ENCODE assay signal across 8 mouse cellular contexts in genomic region chr9:15710821-15711565, GRCm38 (mm10). TPM values are rescaled to one million over a fixed set of nuclear protein-coding genes. Genes with fewer than 3 reads are reported as not detected.
DNase-seq lines count a peak whose midpoint lies in the region; ATAC-seq and TF ChIP-seq lines count a peak whose summit lies in the region.

No protein-coding gene starts in this region.

- H3K4me1 ChIP-seq in kidney, embryonic 14.5 days (ENCODE audit: control insufficient read depth, insufficient read depth, low read length) = peaks cover 13% of the 10 kb centered on the region; the same call in 1 of the 2 replicates
- no peaks in the 10 kb centered on the region; the same call in 1 of the 2 replicates for H3K4me1 ChIP-seq in embryonic facial prominence, embryonic 14.5 days (ENCODE audit: control insufficient read depth, insufficient read depth, low read length)
- H3K4me1 ChIP-seq in hindbrain, embryonic 14.5 days (replicated peaks; ENCODE audit: control insufficient read depth, insufficient read depth, low read length) = peaks cover 26% of the 10 kb centered on the region
- peaks cover 9% of the 10 kb centered on the region; the same call in 1 of the 2 replicates for H3K4me1 ChIP-seq in midbrain, postnatal 0 days (ENCODE audit: insufficient read depth, low read length)

- no peak overlapping the region for H3K9ac ChIP-seq in kidney, embryonic 14.5 days (ENCODE audit: low read depth, low read length)
- no peak overlapping the region for H3K9ac ChIP-seq in embryonic facial prominence, embryonic 14.5 days (ENCODE audit: low read depth, low read length)
- H3K9ac ChIP-seq in hindbrain, embryonic 14.5 days = no peak overlapping the region; the same call in 1 of the 2 replicates
- no peak overlapping the region for H3K9ac ChIP-seq in midbrain, postnatal 0 days (replicated peaks; ENCODE audit: low read length, poor library complexity, severe bottlenecking)

- DNase-seq in kidney, adult 11 months = no peak
- no peak for DNase-seq in embryonic facial prominence, embryonic 14.5 days (ENCODE audit: low spot score)
- DNase-seq in hindbrain, embryonic 14.5 days (ENCODE audit: low spot score) = no peak
- no peak for DNase-seq in midbrain, postnatal 0 days (ENCODE audit: low spot score)
- DNase-seq in natural killer cell, adult 2 months (ENCODE audit: low spot score in 2 of 2) = no peak
- no peak for DNase-seq in gastrocnemius, adult 18-20 months (ENCODE audit: low spot score)
- DNase-seq in embryo, embryonic 9.5 days (ENCODE audit: extremely low spot score) = no peak

- no peak overlapping the region for H3K27ac ChIP-seq in kidney, embryonic 14.5 days (ENCODE audit: low read depth, low read length)
- no peak overlapping the region for H3K27ac ChIP-seq in embryonic facial prominence, embryonic 14.5 days (replicated peaks; ENCODE audit: low read depth, low read length)
- no peak overlapping the region for H3K27ac ChIP-seq in hindbrain, embryonic 14.5 days
- H3K27ac ChIP-seq in midbrain, postnatal 0 days (ENCODE audit: low read depth, low read length) = no peak overlapping the region

- no peak for TF ChIP-seq CTCF in midbrain, postnatal 0 days (IDR thresholded peaks at IDR 0.05)

- H3K4me3 ChIP-seq in kidney, embryonic 14.5 days (ENCODE audit: low read length) = peak overlapping the region; percentile 67; the same call in 1 of the 2 replicates
- H3K4me3 ChIP-seq in embryonic facial prominence, embryonic 14.5 days (ENCODE audit: low read depth, low read length) = peak overlapping the region; percentile 76; the same call in 1 of the 2 replicates
- peak overlapping the region; percentile 79; the same call in 1 of the 2 replicates for H3K4me3 ChIP-seq in hindbrain, embryonic 14.5 days (replicated peaks; ENCODE audit: low read length)
- H3K4me3 ChIP-seq in midbrain, postnatal 0 days (ENCODE audit: low read depth, low read length) = peak overlapping the region; percentile 70; the same call in 1 of the 2 replicates

- H3K27me3 ChIP-seq in kidney, embryonic 14.5 days (ENCODE audit: control insufficient read depth, insufficient read depth, low read length) = no peaks in the 10 kb centered on the region
- no peaks in the 10 kb centered on the region for H3K27me3 ChIP-seq in embryonic facial prominence, embryonic 14.5 days (replicated peaks; ENCODE audit: control insufficient read depth, insufficient read depth, low read length)
- H3K27me3 ChIP-seq in hindbrain, embryonic 14.5 days (ENCODE audit: control insufficient read depth, insufficient read depth, low read length) = no peaks in the 10 kb centered on the region
- no peaks in the 10 kb centered on the region for H3K27me3 ChIP-seq in midbrain, postnatal 0 days (ENCODE audit: insufficient read depth, low read length)

- 0 out of 2 replicates have a peak, but pooled peaks cover 3% of the 10 kb centered on the region for H3K36me3 ChIP-seq in kidney, embryonic 14.5 days (ENCODE audit: control insufficient read depth, insufficient read depth, low read length)
- H3K36me3 ChIP-seq in embryonic facial prominence, embryonic 14.5 days (ENCODE audit: control insufficient read depth, insufficient read depth, low read length) = no peaks in the 10 kb centered on the region
- no peaks in the 10 kb centered on the region for H3K36me3 ChIP-seq in hindbrain, embryonic 14.5 days (replicated peaks; ENCODE audit: control insufficient read depth, insufficient read depth)
- H3K36me3 ChIP-seq in midbrain, postnatal 0 days (ENCODE audit: insufficient read depth, low read length) = no peaks in the 10 kb centered on the region

- 82% methylated on average over 13 of the region's 13 CpGs for WGBS in kidney, embryonic 14.5 days
- 92% methylated on average over 13 of the region's 13 CpGs for WGBS in embryonic facial prominence, embryonic 14.5 days
- WGBS in hindbrain, embryonic 14.5 days = 89% methylated on average over 13 of the region's 13 CpGs
- 91% methylated on average over 13 of the region's 13 CpGs for WGBS in midbrain, postnatal 0 days

- no peaks in the 10 kb centered on the region; the same call in 1 of the 2 replicates for H3K9me3 ChIP-seq in kidney, embryonic 14.5 days (ENCODE audit: control insufficient read depth, low read length)
- no peaks in the 10 kb centered on the region for H3K9me3 ChIP-seq in embryonic facial prominence, embryonic 14.5 days (ENCODE audit: control insufficient read depth, low read length)
- no peaks in the 10 kb centered on the region for H3K9me3 ChIP-seq in hindbrain, embryonic 14.5 days (ENCODE audit: control insufficient read depth, low read length)
- H3K9me3 ChIP-seq in midbrain, postnatal 0 days (ENCODE audit: low read length) = no peaks in the 10 kb centered on the region

- peak overlapping the region; percentile 73; the same call in 1 of the 2 replicates for H3K4me2 ChIP-seq in kidney, embryonic 14.5 days (replicated peaks; ENCODE audit: low read depth, low read length)
- H3K4me2 ChIP-seq in embryonic facial prominence, embryonic 14.5 days (ENCODE audit: low read depth, low read length) = peak overlapping the region; percentile 77
- H3K4me2 ChIP-seq in hindbrain, embryonic 14.5 days (replicated peaks) = peak overlapping the region; percentile 79
- H3K4me2 ChIP-seq in midbrain, postnatal 0 days (ENCODE audit: low read depth, low read length, poor library complexity, severe bottlenecking) = peak overlapping the region; percentile 83

- no peak for ATAC-seq in kidney, embryonic 14.5 days (ENCODE audit: low FRiP score, low TSS enrichment)
- no peak for ATAC-seq in embryonic facial prominence, embryonic 14.5 days (ENCODE audit: low read depth)
- no peak for ATAC-seq in hindbrain, embryonic 14.5 days (ENCODE audit: low FRiP score)
- no peak for ATAC-seq in midbrain, postnatal 0 days (ENCODE audit: low FRiP score)

RNA-seq across cellular contexts. Expression of gene Slc36a4, which starts 1.5 kb away (rescaled TPM):
- polyA plus RNA-seq in kidney, embryonic 14.5 days (2014; fragmentation: Nextera tagmentation; extraction: Ambion mirVana) = 14.9 and 25.7 TPM in 2 replicates
- polyA plus RNA-seq in embryonic facial prominence, embryonic 14.5 days (2014; fragmentation: Nextera tagmentation; extraction: Ambion mirVana) = 23.1 and 26.6 TPM in 2 replicates
- polyA plus RNA-seq in hindbrain, embryonic 14.5 days (2014; fragmentation: Nextera tagmentation; extraction: Ambion mirVana) = 41.1 and 48.1 TPM in 2 replicates
- total RNA-seq in midbrain, postnatal 0 days (2014; rRNA removed) = 60.1 and 74.4 TPM in 2 replicates
- 34.4 and 36.9 TPM in 2 replicates for polyA plus RNA-seq in midbrain, postnatal 0 days (2015; fragmentation: Nextera tagmentation; extraction: Ambion mirVana)
- total RNA-seq in gastrocnemius, adult 18-20 months (2021) = 1 to 10 TPM; 1.2 to 1.8 TPM
